Mouse (Mus musculus) mature B cell (primary cell): ENCODE data around the gene Pdk2.

ENCODE experiments used
- in situ Hi-C: fragments of 300-500 bp; cut with MboI; formaldehyde crosslinking; loops from 2 replicates; pipeline ENCODE4 v1.14.3; 2019

Gene Pdk2

DNA sequence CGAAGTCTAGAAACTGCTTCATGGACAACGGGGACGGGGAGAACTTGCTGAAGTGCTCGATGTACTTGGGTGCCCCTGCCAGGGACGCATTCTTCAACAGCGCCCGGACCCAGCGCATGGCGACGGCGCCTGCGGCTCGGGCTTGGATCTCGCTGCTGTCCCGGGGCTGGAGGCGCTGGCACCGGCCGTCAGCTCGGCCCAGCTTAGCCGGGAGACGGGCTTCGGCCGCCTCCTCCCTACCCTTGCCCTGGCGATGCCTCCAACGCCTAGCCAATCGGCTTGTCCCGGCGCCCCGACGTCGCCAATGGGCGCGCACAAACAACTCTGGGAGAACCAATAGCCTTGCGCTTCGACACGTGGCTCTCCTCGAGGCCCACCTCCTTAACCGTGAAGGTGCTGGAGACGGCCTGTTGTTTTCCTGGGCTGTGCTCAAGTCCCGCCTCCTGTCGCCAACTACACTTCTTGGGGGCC is at the start of gene Pdk2:
TSS of gene Pdk2 (minus strand) at position 216 of the 471 bp plus-strand sequence.
- in situ Hi-C loops: no loop called here

DNA sequence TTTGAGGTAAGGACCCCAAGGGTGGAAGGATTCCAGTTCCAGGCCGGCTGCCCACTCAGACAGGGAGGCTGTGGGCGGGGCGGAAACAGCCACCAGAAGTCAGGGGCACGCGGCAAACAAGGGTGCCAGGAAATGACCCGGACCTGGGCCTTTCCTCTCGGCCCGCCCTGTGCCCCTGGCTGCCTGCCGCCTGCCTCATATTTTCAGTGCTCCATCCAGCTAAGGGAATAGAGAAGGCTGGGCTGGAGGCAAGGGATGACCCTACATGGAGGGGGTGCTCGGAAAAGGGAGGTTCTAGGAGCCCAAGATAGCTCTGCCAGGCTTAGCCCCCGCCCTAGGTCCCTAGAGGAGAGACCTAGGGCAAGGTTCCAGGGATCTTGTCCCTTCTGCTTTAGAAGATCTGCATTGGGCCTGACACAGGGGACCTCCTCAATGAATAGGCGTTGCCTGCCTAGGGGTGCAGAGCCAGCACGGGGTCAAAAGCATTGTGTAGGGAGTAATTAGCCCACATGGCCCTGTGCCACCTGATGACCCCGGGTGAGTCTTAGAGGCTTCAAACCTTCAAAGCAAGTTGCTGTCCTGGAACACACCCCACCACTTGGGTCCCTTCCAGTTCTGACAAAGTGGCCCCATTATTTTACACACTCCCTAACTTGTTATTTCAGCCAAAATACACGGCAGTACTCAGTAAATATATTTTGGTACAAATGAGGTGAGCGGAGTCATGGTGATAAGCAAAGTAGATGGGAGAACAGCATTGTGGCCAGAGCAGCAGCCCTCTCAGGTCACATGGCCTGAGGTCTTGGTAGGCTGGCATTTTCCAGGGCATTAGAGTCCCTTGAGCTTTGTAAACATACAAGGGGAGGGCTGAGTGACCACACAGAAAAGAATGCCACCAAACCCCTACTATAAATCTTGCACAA is 48.0 kb upstream of the Pdk2 start:
- in situ Hi-C loops: no loop called here

- in situ Hi-C loops: no loop called here
These were observed 47.1 kb upstream of the Pdk2 start for GRCm38 (mm10) chr11:95088286-95088685.

- in situ Hi-C loops: no loop called here
These were observed 46.4 kb upstream of the Pdk2 start for GRCm38 (mm10) chr11:95087301-95088228.

DNA sequence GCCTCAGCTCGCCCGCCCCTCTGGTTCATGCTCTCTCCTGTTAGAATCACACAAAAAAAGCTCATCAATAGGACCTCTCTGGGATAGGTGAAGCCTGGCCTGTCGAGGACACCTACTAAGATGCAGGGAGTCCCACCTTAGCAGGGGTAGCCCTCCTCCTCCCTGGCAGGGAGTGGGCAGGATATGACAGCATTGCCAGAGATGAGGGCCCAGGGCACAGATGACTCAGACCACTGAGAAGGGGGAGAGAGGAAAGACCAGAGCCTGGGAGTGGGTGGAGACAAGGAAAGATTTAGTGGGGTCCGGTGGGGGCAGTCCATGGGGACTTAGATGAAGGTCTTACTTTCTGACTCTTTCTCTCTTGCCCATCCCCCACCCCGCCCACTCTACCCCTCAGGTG is 45.1 kb upstream of the Pdk2 start:
- in situ Hi-C loops: no loop called here

- in situ Hi-C loops: no loop called here
These were observed 44.6 kb upstream of the Pdk2 start for GRCm38 (mm10) chr11:95085710-95086109.

DNA sequence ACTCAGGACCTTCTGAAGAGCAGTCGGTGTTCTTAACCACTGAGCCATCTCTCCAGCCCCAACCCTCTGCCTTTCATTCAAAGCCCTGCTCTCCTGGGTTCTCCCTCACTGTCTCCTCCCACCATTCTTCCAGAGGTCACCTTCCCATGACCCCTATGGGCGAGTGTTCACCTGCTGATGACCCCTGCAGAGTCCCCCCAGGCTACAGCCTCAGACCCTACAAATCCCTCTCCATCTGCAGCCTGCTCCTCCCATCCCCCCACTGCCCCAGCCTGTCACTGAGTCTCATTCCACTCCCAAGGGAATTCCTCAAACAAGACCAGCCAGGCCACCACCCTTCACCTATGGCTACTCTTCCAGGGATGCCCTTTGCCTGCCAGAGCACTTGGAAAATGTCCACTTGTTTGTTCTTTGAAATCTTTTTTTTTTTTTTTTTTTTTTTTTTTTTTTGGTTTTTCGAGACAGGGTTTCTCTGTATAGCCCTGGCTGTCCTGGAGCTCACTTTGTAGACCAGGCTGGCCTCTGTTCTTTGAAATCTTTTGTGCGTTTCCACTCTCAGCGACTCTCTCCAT is 43.7 kb upstream of the Pdk2 start:
- in situ Hi-C loops: no loop called here

DNA sequence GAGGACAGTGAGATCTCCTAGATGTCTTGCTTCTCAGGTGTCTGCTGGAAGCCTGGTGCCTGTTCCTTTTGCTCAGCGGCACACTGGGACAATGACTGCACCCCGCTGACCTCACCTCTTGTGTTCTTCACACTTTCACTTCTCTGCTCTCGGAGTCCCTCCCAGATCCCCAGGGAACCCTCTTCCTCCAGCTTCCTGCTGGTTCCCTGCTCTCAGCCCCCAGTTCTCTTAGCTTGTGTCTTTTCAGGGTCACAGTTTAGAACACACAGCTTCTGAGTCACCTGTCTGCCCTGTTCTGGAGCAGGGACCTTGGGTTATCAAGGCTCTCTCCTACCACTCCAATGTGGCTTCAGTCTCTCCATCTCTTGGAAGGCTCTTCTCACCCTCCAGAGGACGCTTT is 43.0 kb upstream of the Pdk2 start:
- in situ Hi-C loops: no loop called here

DNA sequence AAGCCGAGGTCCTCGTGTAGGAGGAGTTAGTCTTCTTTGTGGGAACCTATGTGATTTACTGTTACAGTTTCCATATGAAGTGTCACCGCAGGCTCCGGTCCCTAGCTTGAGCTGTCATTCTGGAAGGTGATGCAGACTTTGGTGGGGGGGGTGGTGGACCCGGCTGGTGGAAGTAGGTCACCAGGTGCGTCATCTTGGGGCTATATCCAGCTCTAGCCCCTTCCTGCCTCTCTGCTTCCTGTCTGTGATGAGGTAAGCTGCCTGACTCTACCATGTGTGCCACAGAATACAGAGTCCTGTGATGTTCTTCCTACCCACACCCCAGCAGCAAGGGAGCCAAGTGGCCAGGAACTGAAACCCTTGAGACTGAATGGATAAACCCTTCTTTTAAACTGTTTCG is 41.7 kb upstream of the Pdk2 start:
- in situ Hi-C loops: no loop called here

- in situ Hi-C loops: no loop called here
These were observed 39.6 kb upstream of the Pdk2 start for GRCm38 (mm10) chr11:95080783-95081182.

DNA sequence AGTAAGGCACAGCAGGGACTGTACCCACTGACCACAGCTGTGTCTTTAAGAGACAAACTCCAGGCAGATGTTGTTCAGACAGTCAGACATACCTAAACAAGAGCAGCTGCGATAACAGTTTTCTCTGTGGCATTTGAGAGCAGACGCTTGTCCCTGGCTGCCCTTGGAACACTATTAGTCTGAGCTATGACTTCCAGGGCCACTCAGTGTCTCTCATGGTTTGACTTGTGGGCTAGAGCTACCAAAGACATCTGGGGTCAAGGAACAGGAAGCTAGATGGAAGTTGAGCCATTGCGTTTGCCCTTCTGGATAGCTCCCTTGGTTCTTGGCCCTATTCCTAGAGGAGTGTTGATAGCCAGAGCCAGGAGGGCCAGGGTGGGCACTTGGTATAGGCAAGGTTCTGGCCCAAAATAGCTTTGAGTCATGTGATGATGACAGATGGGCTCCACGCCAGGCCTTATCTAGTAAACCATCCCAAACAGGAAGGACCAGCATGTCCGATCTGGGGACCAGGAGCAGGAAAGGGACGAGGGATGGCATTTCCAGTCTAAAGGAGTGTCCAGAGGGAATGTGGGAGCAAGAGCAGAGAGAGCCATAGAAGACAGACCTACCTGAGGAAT is 38.2 kb upstream of the Pdk2 start:
- in situ Hi-C loops: no loop called here

DNA sequence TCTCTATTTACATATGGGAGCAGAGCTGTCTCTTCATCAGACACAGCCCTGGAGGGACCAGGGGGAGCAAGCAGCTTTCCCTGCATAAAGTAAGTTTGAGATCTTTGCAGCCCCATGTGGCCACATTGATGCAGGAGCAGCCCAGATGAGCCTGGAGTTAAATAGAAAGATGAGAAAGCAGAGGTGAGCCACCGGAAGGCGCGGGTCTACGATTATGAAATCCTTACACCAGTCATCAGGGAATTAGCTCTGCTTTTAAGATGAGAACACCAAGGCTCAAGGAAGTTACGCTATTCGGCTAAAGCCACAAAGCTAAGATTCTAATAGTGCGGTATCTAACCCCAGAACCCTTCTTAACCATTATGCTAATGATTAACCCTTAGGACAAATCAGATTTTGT is 36.8 kb upstream of the Pdk2 start:
- in situ Hi-C loops: no loop called here

DNA sequence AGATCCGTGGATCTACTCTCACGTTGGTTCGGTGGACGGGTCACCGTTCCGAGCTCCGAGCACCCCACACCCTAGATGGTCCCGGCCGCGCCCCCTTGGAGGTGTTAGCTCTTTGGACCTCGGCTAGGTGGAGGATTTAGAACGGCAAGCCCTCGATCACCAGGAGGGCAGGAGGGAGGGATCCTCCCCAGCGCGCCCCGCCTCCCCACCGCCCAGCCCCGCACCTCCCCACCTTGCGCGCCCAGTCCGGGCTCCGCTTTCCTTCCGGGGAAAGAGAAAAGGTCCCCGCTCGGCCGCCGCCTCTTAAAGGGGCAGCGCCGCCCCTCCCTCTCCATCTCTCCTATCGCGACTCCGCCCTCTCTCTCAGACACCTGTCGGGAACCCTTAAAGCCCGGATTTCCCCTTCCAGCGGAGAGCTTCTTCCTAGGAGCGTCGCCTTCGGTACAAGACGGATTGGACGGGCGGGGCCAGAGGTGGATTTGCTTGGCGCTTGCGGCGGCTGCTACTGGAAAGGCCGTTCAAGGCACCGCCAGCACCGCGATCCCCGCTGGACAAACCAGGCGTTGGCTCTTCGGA is 35.5 kb upstream of the Pdk2 start, which contains the start of gene Itga3:
TSS of gene Itga3 (minus strand) at position 266 of the 576 bp plus-strand sequence.
- in situ Hi-C loops: no loop called here

GRCm38 (mm10) chr11:95076041-95076535 is 34.9 kb upstream of the Pdk2 start:
- in situ Hi-C loops: no loop called here

DNA sequence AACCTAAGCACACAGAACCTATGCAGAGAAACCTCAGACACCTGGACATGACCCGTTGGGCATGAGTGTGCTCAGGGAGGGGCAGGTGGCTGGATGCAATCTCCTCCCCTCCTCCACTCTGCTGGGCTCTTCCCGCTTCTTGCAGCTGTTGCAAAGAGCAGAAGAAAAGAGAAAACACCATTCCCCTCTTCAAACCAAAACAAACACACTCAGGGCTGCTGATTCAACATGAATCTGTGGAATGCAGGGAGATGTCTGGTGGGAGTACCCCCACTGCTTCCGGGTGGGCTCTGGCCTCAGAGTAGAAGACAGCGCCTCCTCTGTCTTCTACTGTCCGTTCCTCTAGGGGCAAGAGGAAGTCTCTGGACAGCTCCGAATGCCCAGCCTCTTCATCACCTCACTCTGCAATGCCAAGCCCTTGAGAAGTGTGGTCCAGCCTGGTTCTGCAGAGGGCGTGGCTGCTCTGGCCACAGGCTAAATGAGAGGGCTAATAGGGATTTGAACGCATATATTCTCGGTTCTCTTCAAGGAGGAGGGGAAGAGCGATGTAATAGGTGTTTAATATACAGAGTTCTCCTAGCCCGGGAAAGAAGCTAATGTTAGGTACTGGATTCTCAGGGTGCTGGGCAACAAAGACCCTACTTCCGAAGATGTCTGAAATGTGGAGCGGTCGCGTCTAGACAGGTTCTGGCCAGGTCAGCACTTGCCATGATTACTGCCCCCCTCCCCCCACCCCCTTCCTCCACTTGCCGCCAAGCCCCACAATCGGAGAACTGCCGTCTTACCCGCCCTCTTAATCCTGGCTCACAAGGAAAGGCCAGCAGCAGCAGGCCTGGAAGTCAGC is 34.3 kb upstream of the Pdk2 start:
- in situ Hi-C loops: no loop called here

- in situ Hi-C loops: no loop called here
These were observed 33.5 kb upstream of the Pdk2 start for GRCm38 (mm10) chr11:95074694-95075093.

GRCm38 (mm10) chr11:95073835-95074234 is 32.7 kb upstream of the Pdk2 start:
- in situ Hi-C loops: no loop called here

GRCm38 (mm10) chr11:95072804-95073203 is 31.6 kb upstream of the Pdk2 start:
- in situ Hi-C loops: no loop called here

- in situ Hi-C loops: no loop called here
These were observed 31.0 kb upstream of the Pdk2 start for GRCm38 (mm10) chr11:95072136-95072535.

DNA sequence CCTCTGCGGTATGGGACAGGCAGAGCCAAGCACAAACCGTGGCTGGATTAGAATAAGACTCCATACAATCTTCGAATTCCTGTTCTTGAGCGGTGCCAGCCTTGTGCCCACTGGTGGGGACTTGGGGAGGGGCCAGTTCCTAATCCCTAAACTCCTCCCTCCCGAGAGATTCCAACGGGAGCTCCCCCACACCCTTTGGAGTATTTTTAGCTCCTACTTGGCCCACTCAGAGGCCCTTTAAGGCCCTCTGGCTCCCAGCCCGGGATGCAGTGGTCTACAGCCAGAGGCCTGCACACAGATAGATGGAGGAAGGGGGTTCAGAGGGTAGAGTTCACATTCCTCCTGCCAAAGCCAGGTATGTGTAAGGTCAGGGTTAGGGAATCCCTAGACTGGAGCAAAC is 30.1 kb upstream of the Pdk2 start:
- in situ Hi-C loops: no loop called here
